Mouse (Mus musculus) monocyte, adult 59 days (primary cell): Measurements from ENCODE around the gene Cdk16. TPM values are rescaled to one million over a fixed set of nuclear protein-coding genes. Genes with fewer than 3 reads are reported as not detected.

Experiments
- total RNA-seq, 2 experiments: library from RNA; stranded (reverse); gene quantifications; one replicate each; pipeline ENCODE4 v1.2.4; 2023

The Cdk16 gene
- 10 to 100 TPM; 63.7 to 69.9 TPM for total RNA-seq

DNA sequence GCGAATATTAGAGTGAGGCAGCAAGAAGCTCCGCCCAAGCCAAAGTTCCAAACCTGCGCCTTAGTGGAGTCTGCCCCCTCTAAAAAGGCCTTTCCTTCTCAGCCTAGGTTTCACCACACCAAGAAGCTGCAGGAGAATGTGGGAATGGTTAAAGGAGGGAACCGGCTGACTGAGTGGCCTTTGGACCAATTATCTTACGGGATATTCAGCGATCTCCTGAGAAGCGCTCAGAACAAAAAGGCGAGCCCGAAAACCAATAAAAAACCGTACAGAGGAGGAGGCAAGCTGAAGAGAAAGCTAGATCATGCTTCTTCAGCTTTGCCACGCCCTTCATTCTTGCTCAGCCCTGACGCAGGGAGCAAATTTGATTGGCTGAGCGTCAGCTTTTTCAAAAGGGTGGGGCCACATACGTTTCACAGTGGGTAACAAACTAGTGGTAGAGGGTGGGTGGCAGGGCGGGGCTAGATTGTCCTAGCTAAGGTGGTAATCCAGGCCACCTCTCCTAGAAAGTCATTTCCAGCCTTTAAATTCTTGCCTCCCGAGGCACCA, at the start of gene Cdk16:
Cdk16 (plus strand) TSS at position 436 of the 549 bp plus-strand sequence.

DNA sequence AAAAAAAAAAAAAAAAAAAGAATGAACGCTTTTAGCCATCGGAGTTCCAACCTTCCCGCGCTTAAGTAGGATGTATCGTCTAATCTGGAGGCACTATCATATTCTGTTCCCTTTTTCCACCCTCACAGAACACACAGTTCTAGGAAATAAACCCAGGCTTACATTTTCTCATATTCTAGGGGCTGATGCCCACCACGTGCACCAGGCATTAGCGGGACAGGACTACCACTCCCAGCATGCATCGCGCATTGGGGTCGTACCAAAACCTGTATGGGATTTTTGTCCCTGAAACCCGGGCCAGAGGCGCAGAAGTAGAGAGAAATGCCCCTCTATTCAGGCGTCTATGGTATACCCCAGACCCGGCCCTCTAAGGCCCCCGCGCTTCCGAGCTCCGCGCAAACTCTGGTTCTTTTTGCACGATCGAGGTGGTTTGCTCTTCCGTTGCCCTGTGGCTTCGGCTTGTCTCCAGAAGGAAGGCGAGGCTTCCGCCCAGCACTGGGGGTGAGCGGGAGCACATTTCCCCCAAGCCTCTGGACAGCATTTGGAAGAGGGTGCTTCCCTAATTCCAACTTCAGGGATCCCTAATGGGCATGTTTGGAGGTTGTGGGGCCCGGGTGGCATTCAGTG, 29.6 kb upstream of the Cdk16 start, which contains the start of gene Uba1:
Uba1 (plus strand) TSS at position 301 of the 627 bp plus-strand sequence.

DNA sequence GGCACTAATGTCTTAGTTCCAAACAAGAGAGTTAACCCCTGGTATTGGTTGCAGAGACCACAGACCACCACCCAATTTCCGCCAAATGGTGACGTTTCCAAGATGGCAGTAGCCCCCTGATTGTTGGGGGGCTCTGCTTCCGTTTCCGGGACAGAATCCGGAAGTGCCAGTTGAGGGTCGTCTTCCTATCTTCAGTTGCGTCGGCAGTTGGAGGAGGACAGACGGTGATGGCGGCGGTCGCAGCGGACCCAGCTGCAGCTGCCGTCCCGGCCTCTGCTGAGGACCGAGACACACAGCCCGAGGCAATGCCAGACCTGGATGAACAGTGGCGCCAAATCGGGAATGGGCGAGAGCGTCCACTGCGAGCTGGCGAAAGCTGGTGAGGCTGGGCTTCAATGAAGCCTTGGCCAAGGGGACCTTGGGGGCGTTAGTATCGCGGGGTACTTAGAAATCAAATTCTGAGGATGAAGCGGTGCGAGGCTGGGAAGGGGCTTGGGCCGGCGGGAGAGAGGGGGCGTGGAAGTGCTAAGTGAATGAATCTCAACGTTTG, 16.1 kb downstream of the Cdk16 start, which contains the start of gene Usp11:
Usp11 (plus strand) TSS at position 166 of the 550 bp plus-strand sequence.

Other genes with a start within 250 kb of the Cdk16 start
- not detected for gene Rgn, start 138.2 kb upstream of the Cdk16 start, total RNA-seq
- 10 to 100 TPM; 23.9 to 26.2 TPM for gene Rbm10, start 70.5 kb upstream of the Cdk16 start, total RNA-seq
- 100 to 1,000 TPM; 105 to 112 TPM for gene Ndufb11, start 70.3 kb upstream of the Cdk16 start, total RNA-seq
- 100 to 1,000 TPM; 166 to 202 TPM for gene Uba1, start 29.6 kb upstream of the Cdk16 start, total RNA-seq
- 1 to 10 TPM; 3.3 to 4.1 TPM for gene Usp11, start 16.0 kb downstream of the Cdk16 start, total RNA-seq
- 10 to 100 TPM; 76.1 to 77.9 TPM for gene Araf, start 109.9 kb downstream of the Cdk16 start, total RNA-seq
- under 1 TPM in 1 of 2 experiments, not detected in 1; 0.82 TPM for gene Timp1, start 182.2 kb downstream of the Cdk16 start, total RNA-seq
- gene Syn1, start 233.1 kb downstream of the Cdk16 start, total RNA-seq, result 1 to 10 TPM; 1.8 to 2.2 TPM
- gene Cfp, start 243.6 kb downstream of the Cdk16 start, total RNA-seq, result 100 to 1,000 TPM; 418 to 461 TPM